ENCODE assay signal across 10 mouse cellular contexts in genomic region chr2:143035086-143035593, GRCm38 (mm10). TPM values are rescaled to one million over a fixed set of nuclear protein-coding genes. Genes with fewer than 3 reads are reported as not detected.
DNase-seq lines count a peak whose midpoint lies in the region; ATAC-seq and TF ChIP-seq lines count a peak whose summit lies in the region.
"Had no signal": no experiment of that assay in that cellular context is flagged by ENCODE, and none has a peak within 500 bp of the region (broad histone marks: within the 10 kb centered on the region; RNA-seq: fewer than 3 reads in every experiment).

No protein-coding gene starts in this region.

- no peak for TF ChIP-seq CTCF in midbrain, postnatal 0 days (IDR thresholded peaks at IDR 0.05)
- no peak for TF ChIP-seq CTCF in kidney, postnatal 0 days (IDR thresholded peaks at IDR 0.05; ENCODE audit: low read depth)

- H3K27ac ChIP-seq in midbrain, embryonic 10.5 days (replicated peaks), result 0 out of 2 replicates have a peak overlapping the region, but pooled peaks have one; percentile 9
- H3K27ac ChIP-seq in midbrain, postnatal 0 days (ENCODE audit: low read depth, low read length), result no peak overlapping the region
- H3K27ac ChIP-seq in kidney, postnatal 0 days, result no peak overlapping the region
- H3K27ac ChIP-seq in stomach, embryonic 16.5 days (ENCODE audit: low read length), result 0 out of 2 replicates have a peak overlapping the region, but pooled peaks have one; percentile 6
- H3K27ac ChIP-seq: hindbrain, embryonic 15.5 days; midbrain, embryonic 12.5 days had no signal

- H3K4me1 ChIP-seq in midbrain, embryonic 10.5 days, result peaks cover 33% of the 10 kb centered on the region
- H3K4me1 ChIP-seq in midbrain, postnatal 0 days (ENCODE audit: insufficient read depth, low read length), result no peaks in the 10 kb centered on the region
- no peaks in the 10 kb centered on the region; the same call in 1 of the 2 replicates for H3K4me1 ChIP-seq in kidney, postnatal 0 days (replicated peaks; ENCODE audit: insufficient read depth, low read length)
- H3K4me1 ChIP-seq in stomach, embryonic 16.5 days (ENCODE audit: control insufficient read depth, insufficient read depth, low read length), result 0 out of 2 replicates have a peak, but pooled peaks cover 4% of the 10 kb centered on the region

- no peak for ATAC-seq in midbrain, postnatal 0 days (ENCODE audit: low FRiP score)
- ATAC-seq in kidney, postnatal 0 days (replicated peaks; ENCODE audit: low FRiP score, low read depth), result no peak; the same call in 1 of the 2 replicates
- ATAC-seq in stomach, embryonic 16.5 days (ENCODE audit: insufficient read depth, low FRiP score), result peak; percentile 21; the same call in 1 of the 2 replicates

- no peak overlapping the region for H3K9ac ChIP-seq in midbrain, postnatal 0 days (replicated peaks; ENCODE audit: low read length, poor library complexity, severe bottlenecking)
- 0 out of 2 replicates have a peak overlapping the region, but pooled peaks have one; percentile 9 for H3K9ac ChIP-seq in kidney, postnatal 0 days (ENCODE audit: low read depth, low read length)
- no peak overlapping the region for H3K9ac ChIP-seq in stomach, embryonic 16.5 days (ENCODE audit: low read length)
- H3K9ac ChIP-seq: hindbrain, embryonic 15.5 days; midbrain, embryonic 12.5 days had no signal

- no peaks in the 10 kb centered on the region for H3K36me3 ChIP-seq in midbrain, embryonic 10.5 days
- H3K36me3 ChIP-seq in midbrain, postnatal 0 days (ENCODE audit: insufficient read depth, low read length), result no peaks in the 10 kb centered on the region
- H3K36me3 ChIP-seq in kidney, postnatal 0 days (ENCODE audit: insufficient read depth, low read length), result no peaks in the 10 kb centered on the region
- H3K36me3 ChIP-seq in stomach, embryonic 16.5 days (ENCODE audit: control insufficient read depth, insufficient read depth, low read length), result no peaks in the 10 kb centered on the region
- H3K36me3 ChIP-seq: hindbrain, embryonic 15.5 days; midbrain, embryonic 12.5 days had no signal

- no peak overlapping the region for H3K4me2 ChIP-seq in midbrain, postnatal 0 days (ENCODE audit: low read depth, low read length, poor library complexity, severe bottlenecking)
- peak overlapping the region; percentile 57 for H3K4me2 ChIP-seq in kidney, postnatal 0 days (ENCODE audit: low read length)
- peak overlapping the region; percentile 44 for H3K4me2 ChIP-seq in stomach, embryonic 16.5 days (ENCODE audit: low read depth, low read length)
- H3K4me2 ChIP-seq: hindbrain, embryonic 15.5 days; midbrain, embryonic 12.5 days had no signal

- H3K9me3 ChIP-seq in midbrain, embryonic 10.5 days (replicated peaks), result no peaks in the 10 kb centered on the region
- H3K9me3 ChIP-seq in midbrain, postnatal 0 days (ENCODE audit: low read length), result no peaks in the 10 kb centered on the region
- no peaks in the 10 kb centered on the region for H3K9me3 ChIP-seq in kidney, postnatal 0 days (replicated peaks; ENCODE audit: low read length)
- no peaks in the 10 kb centered on the region for H3K9me3 ChIP-seq in stomach, embryonic 16.5 days (replicated peaks; ENCODE audit: control insufficient read depth, low read length)
- H3K9me3 ChIP-seq: hindbrain, embryonic 15.5 days; midbrain, embryonic 12.5 days had no signal

- peak; percentile 94 for DNase-seq in heart, adult 11 months
- no peak for DNase-seq in heart, postnatal 4 days
- DNase-seq in midbrain, embryonic 10.5 days (ENCODE audit: low spot score), result no peak
- DNase-seq in midbrain, postnatal 0 days (ENCODE audit: low spot score), result no peak
- DNase-seq in kidney, postnatal 0 days (ENCODE audit: low spot score), result peak; percentile 8
- no peak for DNase-seq in cerebellum, adult 9-10 months
- no peak for DNase-seq in cerebellum, adult 11 months

- WGBS in midbrain, embryonic 10.5 days, result 87% methylated on average over 10 of the region's 10 CpGs
- WGBS in midbrain, postnatal 0 days, result 63% methylated on average over 10 of the region's 10 CpGs
- 34% methylated on average over 10 of the region's 10 CpGs for WGBS in kidney, postnatal 0 days
- 55% methylated on average over 10 of the region's 10 CpGs for WGBS in stomach, embryonic 16.5 days

- no peaks in the 10 kb centered on the region for H3K27me3 ChIP-seq in midbrain, embryonic 10.5 days (ENCODE audit: low read depth, poor library complexity, severe bottlenecking)
- no peaks in the 10 kb centered on the region for H3K27me3 ChIP-seq in midbrain, postnatal 0 days (ENCODE audit: insufficient read depth, low read length)
- H3K27me3 ChIP-seq in kidney, postnatal 0 days (ENCODE audit: insufficient read depth, low read length), result no peaks in the 10 kb centered on the region
- no peaks in the 10 kb centered on the region for H3K27me3 ChIP-seq in stomach, embryonic 16.5 days (ENCODE audit: control insufficient read depth, insufficient read depth, low read length)
- H3K27me3 ChIP-seq: hindbrain, embryonic 15.5 days; midbrain, embryonic 12.5 days had no signal

- no peak overlapping the region for H3K4me3 ChIP-seq in midbrain, embryonic 10.5 days
- H3K4me3 ChIP-seq in midbrain, postnatal 0 days (ENCODE audit: low read depth, low read length), result no peak overlapping the region
- H3K4me3 ChIP-seq in kidney, postnatal 0 days (replicated peaks; ENCODE audit: low read depth, low read length), result peak overlapping the region; percentile 19
- peak overlapping the region; percentile 18 for H3K4me3 ChIP-seq in stomach, embryonic 16.5 days (replicated peaks; ENCODE audit: low read length)
- H3K4me3 ChIP-seq: hindbrain, embryonic 15.5 days; midbrain, embryonic 12.5 days had no signal

RNA-seq across cellular contexts. Expression of gene Snrpb2, which starts 27.7 kb away (rescaled TPM):
- total RNA-seq in heart, postnatal 4 days (2021), result 10 to 100 TPM; 34.9 to 36.4 TPM
- polyA plus RNA-seq in midbrain, embryonic 10.5 days (2016; fragmentation: Nextera tagmentation; extraction: Ambion mirVana), result 99.1 and 105 TPM in 2 replicates
- total RNA-seq in midbrain, postnatal 0 days (2014; rRNA removed), result 22.6 and 34.0 TPM in 2 replicates
- polyA plus RNA-seq in midbrain, postnatal 0 days (2015; fragmentation: Nextera tagmentation; extraction: Ambion mirVana), result 51.3 and 59.2 TPM in 2 replicates
- 88.3 and 95.3 TPM in 2 replicates for polyA plus RNA-seq in kidney, postnatal 0 days (2015; fragmentation: Nextera tagmentation; extraction: Ambion mirVana)
- 49.4 and 63.0 TPM in 2 replicates for polyA plus RNA-seq in stomach, embryonic 16.5 days (2015; fragmentation: Nextera tagmentation; extraction: Ambion mirVana)

RNA-seq across cellular contexts. Expression of gene Otor, which starts 43.1 kb away (rescaled TPM):
- total RNA-seq in heart, postnatal 4 days (2021), result not detected
- 0.78 and 1.7 TPM in 2 replicates for polyA plus RNA-seq in midbrain, embryonic 10.5 days (2016; fragmentation: Nextera tagmentation; extraction: Ambion mirVana)
- total RNA-seq in midbrain, postnatal 0 days (2014; rRNA removed), result 0.55 TPM in 1 of 2 replicates, not detected in the other
- polyA plus RNA-seq in midbrain, postnatal 0 days (2015; fragmentation: Nextera tagmentation; extraction: Ambion mirVana), result 0.23 TPM in 1 of 2 replicates, not detected in the other
- not detected in 2 replicates for polyA plus RNA-seq in kidney, postnatal 0 days (2015; fragmentation: Nextera tagmentation; extraction: Ambion mirVana)
- polyA plus RNA-seq in stomach, embryonic 16.5 days (2015; fragmentation: Nextera tagmentation; extraction: Ambion mirVana), result 0.65 and 0.94 TPM in 2 replicates

Comparison
In these comparisons a context has a peak if more than half of its experiments do, and no peak if none do; other contexts are left out.
1. DNase-seq: peak in heart, adult 11 months (single experiment) and kidney, postnatal 0 days (single experiment); none in heart, postnatal 4 days (single experiment), midbrain, embryonic 10.5 days (single experiment), midbrain, postnatal 0 days (single experiment), cerebellum, adult 9-10 months (single experiment) and cerebellum, adult 11 months (single experiment).
2. H3K27ac ChIP-seq: peak in midbrain, embryonic 10.5 days (single experiment) and stomach, embryonic 16.5 days (single experiment); none in midbrain, postnatal 0 days (single experiment) and kidney, postnatal 0 days (single experiment).
3. H3K4me3 ChIP-seq: peak in kidney, postnatal 0 days (single experiment) and stomach, embryonic 16.5 days (single experiment); none in midbrain, embryonic 10.5 days (single experiment) and midbrain, postnatal 0 days (single experiment).